Mouse (Mus musculus) hindbrain, embryonic 16.5 days (tissue): ENCODE data around the gene Pomgnt1. TPM values are rescaled to one million over a fixed set of nuclear protein-coding genes. Genes with fewer than 3 reads are reported as not detected.
A peak's percentile ranks its signal among the peaks of the same experiment; 100 is the strongest.

Experiments
- ATAC-seq: fragments of 200-750 bp; cut with Nextera tagmentation; 2 replicates; pipeline ENCODE4 v1.8.0; 2017; ENCODE audit warnings: moderate TSS enrichment, moderate library complexity
- H3K27ac ChIP-seq: fragments of 300-500 bp; sonication (generic); 2 replicates; pipeline ENCODE4 v1.5.1; 2014; ENCODE audit warnings: low read depth, mild to moderate bottlenecking, control low read depth, low read length, moderate library complexity
- H3K27me3 ChIP-seq: fragments of 300-500 bp; sonication (generic); replicated peaks from 2 replicates; pipeline ENCODE4 v1.6.1; 2014; ENCODE audit warnings: low read length; ENCODE audit not compliant: control insufficient read depth, insufficient read depth
- H3K36me3 ChIP-seq: fragments of 300-500 bp; sonication (generic); 2 replicates; pipeline ENCODE4 v1.6.1; 2014; ENCODE audit warnings: mild to moderate bottlenecking, low read length, moderate library complexity, mixed read lengths; ENCODE audit not compliant: control insufficient read depth, insufficient read depth
- H3K4me1 ChIP-seq: fragments of 300-500 bp; sonication (generic); 2 replicates; pipeline ENCODE4 v1.6.1; 2014; ENCODE audit warnings: low read depth, low read length; ENCODE audit not compliant: control insufficient read depth, insufficient read depth
- H3K4me2 ChIP-seq: fragments of 300-500 bp; sonication (generic); 2 replicates; pipeline ENCODE4 v1.6.1; 2014; ENCODE audit warnings: mild to moderate bottlenecking, low read length, control low read depth, moderate library complexity
- H3K4me3 ChIP-seq: fragments of 300-500 bp; sonication (generic); 2 replicates; pipeline ENCODE4 v1.5.1; 2014; ENCODE audit warnings: mild to moderate bottlenecking, low read length, control low read depth, moderate library complexity
- H3K9ac ChIP-seq: fragments of 300-500 bp; sonication (generic); 2 replicates; pipeline ENCODE4 v1.6.1; 2014; ENCODE audit warnings: low read depth, mild to moderate bottlenecking, control low read depth, low read length, moderate library complexity
- H3K9me3 ChIP-seq: fragments of 300-500 bp; sonication (generic); 2 replicates; pipeline ENCODE4 v1.6.1; 2014; ENCODE audit warnings: mild to moderate bottlenecking, low read length, moderate library complexity; ENCODE audit not compliant: control insufficient read depth
- WGBS: fragments of 180-500 bp; shearing (Covaris S2); extraction: QIAGEN DNeasy Blood & Tissue Kit; methylation state at CpG from one replicate; pipeline ENCODE4 v1.1.7; 2014; 5-methylcytosine and 5-hydroxymethylcytosine counted together
- polyA plus RNA-seq: library from polyadenylated mRNA; unstranded; fragments of >200 nt; fragmentation: Nextera tagmentation; extraction: Ambion mirVana; gene quantifications from 2 replicates; pipeline ENCODE4 v1.2.1, GENCODE M21; 2015

The Pomgnt1 gene
- polyA plus RNA-seq, 1 experiment from 2014 or later = 68.2 TPM

DNA sequence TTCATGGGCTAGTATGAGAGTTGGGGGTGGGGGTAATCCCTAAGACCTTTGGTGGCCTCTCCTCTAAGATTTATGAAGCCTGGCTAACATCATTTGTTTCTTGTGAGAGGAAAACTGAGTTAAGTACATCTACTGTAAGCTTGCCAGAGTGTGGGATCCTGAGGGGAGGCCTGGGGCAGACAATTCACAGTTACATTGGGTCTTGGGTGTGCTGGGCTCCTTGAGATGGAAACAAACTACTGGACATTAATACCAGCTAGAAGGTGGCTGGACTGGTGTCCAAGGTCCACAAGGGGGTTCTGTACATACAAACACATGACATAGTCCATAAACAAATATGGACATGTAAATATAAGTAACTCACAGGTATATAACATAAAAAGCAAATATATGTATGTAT, 51.5 kb downstream of the Pomgnt1 start:
- Histone ChIP-seq H3K27ac (no peak overlapping the region), H3K27me3 (no peaks in the 10 kb centered on the region), H3K4me1 (peaks cover 19% of the 10 kb centered on the region), H3K4me3 (no peak overlapping the region), H3K36me3 (no peaks in the 10 kb centered on the region), H3K9me3 (no peaks in the 10 kb centered on the region), H3K9ac (no peak overlapping the region), H3K4me2 (peak overlapping the region; percentile 14; the same call in 1 of the 2 replicates)
- no peak for ATAC-seq

DNA sequence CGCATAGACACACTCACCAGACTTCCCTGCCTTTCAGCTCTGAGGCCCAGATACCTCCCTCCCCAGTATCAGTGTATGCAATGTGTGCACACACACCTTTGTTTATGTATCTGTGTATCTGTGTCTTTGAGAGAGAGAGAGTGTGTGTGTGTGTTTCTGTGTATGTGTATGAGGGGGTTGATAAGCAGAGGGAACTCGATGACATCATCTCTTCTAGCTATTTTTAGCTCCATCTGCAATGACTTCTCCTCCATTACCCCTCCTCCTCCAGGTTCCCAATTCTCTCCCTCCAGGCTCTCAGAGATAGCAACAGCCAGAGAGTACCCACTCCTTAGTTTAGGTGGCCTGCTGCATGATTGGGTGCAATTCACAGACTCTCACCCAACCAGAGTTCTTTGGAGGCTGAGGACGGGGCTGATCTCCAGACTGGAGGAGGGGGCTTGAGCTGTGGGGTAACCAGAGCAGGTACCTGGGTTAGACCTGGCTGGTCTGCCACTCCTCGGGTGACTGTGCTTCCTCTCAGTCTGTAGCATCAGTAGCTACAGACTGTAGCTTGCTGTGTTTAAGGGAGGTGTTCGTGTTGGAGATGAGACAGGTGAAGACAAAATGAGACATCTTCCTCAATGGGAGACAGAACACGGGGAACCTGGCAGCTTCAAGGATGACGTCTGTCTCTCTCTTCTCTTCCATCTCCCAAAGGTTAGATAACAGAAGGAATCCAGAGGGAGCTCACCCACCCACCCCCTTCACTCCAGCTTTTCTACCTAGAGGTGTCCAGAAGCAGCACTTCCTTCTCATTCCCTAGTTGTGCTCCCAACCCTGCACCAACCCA, 52.3 kb downstream of the Pomgnt1 start:
- 72% methylated on average over 7 of the region's 7 CpGs for WGBS
- Histone ChIP-seq H3K27ac (peak overlapping the region; percentile 84), H3K9me3 (no peaks in the 10 kb centered on the region), H3K4me2 (peak overlapping the region; percentile 53), H3K36me3 (no peaks in the 10 kb centered on the region), H3K4me1 (peaks cover 19% of the 10 kb centered on the region), H3K4me3 (no peak overlapping the region), H3K27me3 (no peaks in the 10 kb centered on the region), H3K9ac (no peak overlapping the region; the same call in 1 of the 2 replicates)
- ATAC-seq = peak; percentile 76

DNA sequence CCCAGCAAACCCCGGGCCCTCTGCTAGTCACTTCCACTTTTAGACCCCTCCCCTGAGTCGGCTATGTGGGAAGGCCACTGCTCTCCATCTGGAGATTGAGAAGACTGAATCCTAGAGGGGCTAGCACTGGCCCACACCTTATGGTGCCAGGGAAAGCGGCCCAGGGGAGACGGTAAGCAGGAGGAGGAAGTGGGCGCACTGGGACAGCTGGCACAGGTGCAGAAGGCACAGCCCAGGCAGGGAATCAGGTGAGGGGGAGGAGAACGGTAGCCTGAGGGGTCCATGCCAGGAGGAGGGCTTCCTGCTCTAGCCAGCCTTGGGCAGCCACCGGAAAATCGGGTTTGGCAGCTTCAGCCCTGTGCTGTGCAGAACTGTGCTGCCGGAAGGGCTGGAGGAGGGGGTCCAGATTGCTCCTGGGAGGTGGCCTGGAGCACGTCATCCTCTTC, 52.9 kb downstream of the Pomgnt1 start:
- Histone ChIP-seq H3K36me3 (no peaks in the 10 kb centered on the region), H3K9ac (peak overlapping the region; percentile 52), H3K27me3 (no peaks in the 10 kb centered on the region), H3K4me1 (peaks cover 19% of the 10 kb centered on the region), H3K9me3 (no peaks in the 10 kb centered on the region), H3K27ac (peak overlapping the region; percentile 84), H3K4me3 (peak overlapping the region; percentile 20; the same call in 1 of the 2 replicates), H3K4me2 (peak overlapping the region; percentile 53)
- ATAC-seq = peak; percentile 91
- 29% methylated on average over 10 of the region's 10 CpGs for WGBS

DNA sequence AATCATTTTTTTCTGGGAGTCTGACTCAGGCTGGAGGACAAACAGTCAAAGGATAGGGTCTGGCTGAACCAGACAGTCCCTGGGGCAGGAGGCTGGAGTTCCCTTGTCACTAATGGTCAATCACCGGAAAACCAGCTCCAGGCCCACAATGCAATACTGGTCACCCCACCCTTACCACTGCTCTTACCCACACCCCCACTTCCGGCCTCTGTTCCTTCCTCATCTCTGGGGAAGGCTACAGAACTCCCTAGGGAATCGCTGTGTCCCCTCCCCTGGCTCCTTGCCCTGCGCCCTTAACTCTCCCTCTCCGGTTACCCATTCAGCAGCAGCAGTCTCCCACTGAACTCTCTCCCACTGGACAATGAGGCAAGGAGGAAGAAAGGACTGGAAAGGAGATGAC, 53.5 kb downstream of the Pomgnt1 start:
- H3K9me3 ChIP-seq = no peaks in the 10 kb centered on the region
- 0 out of 2 replicates have a peak, but pooled peaks have one; percentile 45 for ATAC-seq
- H3K4me2 ChIP-seq = peak overlapping the region; percentile 53
- no peaks in the 10 kb centered on the region for H3K27me3 ChIP-seq
- 32% methylated on average over 5 of the region's 5 CpGs for WGBS
- H3K27ac ChIP-seq = peak overlapping the region; percentile 84; the same call in 1 of the 2 replicates
- peak overlapping the region; percentile 52 for H3K9ac ChIP-seq
- H3K36me3 ChIP-seq = no peaks in the 10 kb centered on the region
- 0 out of 2 replicates have a peak overlapping the region, but pooled peaks have one; percentile 20 for H3K4me3 ChIP-seq
- peaks cover 19% of the 10 kb centered on the region for H3K4me1 ChIP-seq

DNA sequence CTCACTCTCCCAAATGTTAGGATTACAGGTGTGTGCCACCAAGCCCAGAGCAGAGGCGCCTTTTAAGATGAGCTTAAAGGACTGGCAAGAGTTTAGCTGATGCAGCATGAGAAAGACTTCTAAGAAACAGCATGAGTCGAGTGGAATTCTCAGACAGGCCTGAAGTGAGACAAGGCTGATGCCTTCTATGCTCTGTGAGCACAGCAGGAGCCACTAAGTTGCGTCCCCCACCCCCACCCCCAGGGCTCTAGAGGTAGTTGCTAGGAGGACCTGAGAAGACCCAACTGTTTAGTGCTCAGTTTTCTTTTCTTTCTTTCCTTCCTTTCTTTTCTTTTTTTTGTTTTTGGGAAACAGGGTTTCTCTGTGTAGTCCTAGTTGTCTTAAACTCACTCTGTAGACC, 58.4 kb downstream of the Pomgnt1 start:
- H3K9me3 ChIP-seq = no peaks in the 10 kb centered on the region
- H3K4me3 ChIP-seq = no peak overlapping the region
- H3K27me3 ChIP-seq = no peaks in the 10 kb centered on the region
- no peak for ATAC-seq
- H3K36me3 ChIP-seq = no peaks in the 10 kb centered on the region
- H3K9ac ChIP-seq = no peak overlapping the region
- H3K4me1 ChIP-seq = peaks cover 5% of the 10 kb centered on the region
- WGBS = 40% methylated on average over 3 of the region's 3 CpGs
- no peak overlapping the region for H3K4me2 ChIP-seq
- no peak overlapping the region for H3K27ac ChIP-seq

DNA sequence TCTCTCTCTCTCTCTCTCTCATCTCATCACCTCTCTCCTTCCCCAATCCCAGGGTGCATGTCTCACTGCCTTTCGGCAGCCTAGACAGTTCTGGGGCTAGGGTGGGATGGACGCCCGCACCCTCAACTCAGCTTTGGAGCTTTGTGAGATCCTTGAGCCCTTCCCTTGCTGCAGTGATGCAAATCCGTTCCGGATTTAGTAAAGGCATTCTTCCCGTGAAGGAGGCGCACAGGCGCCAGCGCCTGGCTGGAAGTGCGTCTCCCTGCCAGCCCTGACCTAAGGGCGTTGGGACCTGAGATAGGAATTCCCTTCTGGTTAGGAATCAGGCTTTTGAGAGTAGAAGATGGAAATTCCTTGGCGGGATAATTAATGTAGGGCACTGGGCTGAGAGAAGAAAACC, 59.1 kb downstream of the Pomgnt1 start:
- Histone ChIP-seq H3K4me1 (peaks cover 2% of the 10 kb centered on the region; the same call in 1 of the 2 replicates), H3K36me3 (no peaks in the 10 kb centered on the region), H3K4me3 (peak overlapping the region; percentile 6; the same call in 1 of the 2 replicates), H3K9ac (peak overlapping the region; percentile 40), H3K27me3 (no peaks in the 10 kb centered on the region), H3K9me3 (no peaks in the 10 kb centered on the region), H3K4me2 (peak overlapping the region; percentile 46), H3K27ac (no peak overlapping the region)
- 3% methylated on average over 12 of the region's 12 CpGs for WGBS
- ATAC-seq = no peak; the same call in 1 of the 2 replicates

DNA sequence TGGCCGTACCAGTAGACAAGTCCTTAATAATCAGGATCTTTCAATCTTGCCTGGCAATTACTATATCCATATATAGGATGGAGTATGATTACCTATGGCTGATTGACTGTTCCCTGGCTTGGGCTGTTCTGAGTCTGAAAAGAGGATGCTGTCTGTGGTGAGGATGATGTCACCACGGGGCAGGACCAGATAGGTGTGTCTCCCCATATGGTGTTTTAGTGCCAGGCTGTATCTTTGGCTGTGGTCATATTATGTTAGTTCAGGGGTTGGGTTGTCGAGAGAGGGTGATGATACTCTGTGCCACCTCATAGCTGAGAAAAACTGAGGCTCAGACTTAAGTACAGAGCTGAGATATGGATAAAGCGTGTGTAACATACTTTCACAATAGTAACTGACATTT, 61.4 kb downstream of the Pomgnt1 start:
- Histone ChIP-seq H3K4me1 (peaks cover 2% of the 10 kb centered on the region; the same call in 1 of the 2 replicates), H3K36me3 (no peaks in the 10 kb centered on the region)
- WGBS = 90% methylated on average over 4 of the region's 4 CpGs

DNA sequence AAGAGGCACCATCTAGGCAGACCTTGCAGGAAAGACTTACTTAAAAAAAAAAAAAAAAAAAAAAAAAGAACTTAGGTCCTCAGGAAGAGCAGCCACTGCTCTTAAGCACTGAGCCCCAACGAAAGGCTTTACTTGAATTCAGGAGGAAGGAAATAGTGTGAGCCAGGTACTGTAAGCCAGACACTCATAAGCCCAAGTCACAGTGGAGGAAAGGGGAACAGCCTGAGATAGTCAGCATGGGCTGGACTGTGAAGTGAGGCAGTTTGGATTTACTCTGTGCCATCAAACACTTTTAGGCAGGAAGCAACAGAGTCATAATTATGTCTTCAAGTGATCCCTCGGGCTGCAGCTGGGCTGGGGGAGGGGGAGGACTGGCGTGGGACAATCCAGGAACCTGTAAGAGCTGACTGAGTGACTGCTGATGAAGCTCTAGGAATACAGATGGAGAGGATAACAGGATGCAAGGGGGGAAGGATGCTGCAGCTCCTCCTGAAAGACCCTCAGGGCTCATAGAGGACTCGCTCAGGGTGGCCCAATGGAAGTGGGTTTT, 68.7 kb downstream of the Pomgnt1 start:
- ATAC-seq = no peak
- H3K27ac ChIP-seq = no peak overlapping the region
- no peaks in the 10 kb centered on the region for H3K27me3 ChIP-seq
- no peaks in the 10 kb centered on the region for H3K36me3 ChIP-seq
- 69% methylated on average over 4 of the region's 4 CpGs for WGBS
- no peaks in the 10 kb centered on the region for H3K9me3 ChIP-seq
- no peak overlapping the region for H3K4me2 ChIP-seq
- no peaks in the 10 kb centered on the region for H3K4me1 ChIP-seq
- H3K9ac ChIP-seq = no peak overlapping the region
- H3K4me3 ChIP-seq = no peak overlapping the region

More for the DNA sequence above, 61.4 kb downstream of the Pomgnt1 start:
- Histone ChIP-seq H3K27ac (no peak overlapping the region), H3K4me2 (no peak overlapping the region), H3K9ac (no peak overlapping the region), H3K9me3 (no peaks in the 10 kb centered on the region), H3K27me3 (no peaks in the 10 kb centered on the region), H3K4me3 (no peak overlapping the region)
- no peak for ATAC-seq
